Mouse (Mus musculus): ENCODE results near the gene Ccdc149.

Ccdc149 gene

DNA sequence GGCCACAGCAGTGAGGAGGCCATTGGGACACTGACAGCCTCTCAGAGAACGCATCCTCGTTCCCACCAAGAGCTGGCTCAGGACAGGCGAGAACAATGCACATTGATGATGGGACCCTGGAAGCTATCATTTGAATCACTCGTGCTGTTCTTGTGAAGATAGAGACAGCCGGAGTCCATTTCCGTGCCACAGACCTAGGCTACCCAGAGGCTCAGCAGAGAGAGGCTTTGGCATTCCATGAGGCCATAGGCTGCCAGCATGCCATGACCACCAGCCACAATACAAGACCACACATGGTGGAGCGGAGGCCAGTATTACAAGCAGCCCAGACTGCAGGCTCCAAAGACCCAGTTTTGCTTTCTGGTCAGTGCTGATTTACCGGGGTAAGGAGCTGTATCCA, 88.5 kb downstream of the Ccdc149 start:
- DNase-seq (ENCODE audit: extremely low read depth, low read depth, low spot score) = no peak

DNA sequence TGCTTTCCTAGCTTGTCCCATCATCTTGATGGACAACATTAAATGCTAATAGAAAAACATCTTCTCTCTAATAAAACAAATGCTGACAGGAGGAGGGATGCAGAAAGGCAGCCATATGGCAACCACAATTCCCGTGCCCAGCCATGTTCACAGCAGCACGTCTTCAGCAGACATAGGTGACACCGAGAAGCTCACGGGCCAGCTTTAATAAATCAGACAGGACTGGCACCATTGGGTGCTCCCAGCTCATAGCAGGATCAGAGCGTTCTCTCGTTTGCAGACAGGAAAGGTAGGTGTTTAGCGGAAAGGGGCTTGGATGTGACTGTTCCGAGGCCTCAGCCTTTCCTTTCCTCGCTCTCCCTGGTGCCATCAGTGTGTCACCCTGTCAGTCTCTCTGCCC, 95.5 kb downstream of the Ccdc149 start:
- DNase-seq (ENCODE audit: extremely low read depth, low read depth, low spot score) = no peak

GRCm38 (mm10) chr5:52370901-52371300, 100.4 kb downstream of the Ccdc149 start:
- DNase-seq (ENCODE audit: extremely low read depth, low read depth, low spot score) = no peak

GRCm38 (mm10) chr5:52367866-52368840, 103.2 kb downstream of the Ccdc149 start:
- DNase-seq (ENCODE audit: extremely low read depth, low read depth, low spot score) = no peak

- DNase-seq (ENCODE audit: extremely low read depth, low read depth, low spot score) = no peak
These were observed 104.7 kb downstream of the Ccdc149 start for GRCm38 (mm10) chr5:52366661-52367060.

GRCm38 (mm10) chr5:52365930-52366329, 105.4 kb downstream of the Ccdc149 start:
- no peak for DNase-seq (ENCODE audit: extremely low read depth, low read depth, low spot score)

DNA sequence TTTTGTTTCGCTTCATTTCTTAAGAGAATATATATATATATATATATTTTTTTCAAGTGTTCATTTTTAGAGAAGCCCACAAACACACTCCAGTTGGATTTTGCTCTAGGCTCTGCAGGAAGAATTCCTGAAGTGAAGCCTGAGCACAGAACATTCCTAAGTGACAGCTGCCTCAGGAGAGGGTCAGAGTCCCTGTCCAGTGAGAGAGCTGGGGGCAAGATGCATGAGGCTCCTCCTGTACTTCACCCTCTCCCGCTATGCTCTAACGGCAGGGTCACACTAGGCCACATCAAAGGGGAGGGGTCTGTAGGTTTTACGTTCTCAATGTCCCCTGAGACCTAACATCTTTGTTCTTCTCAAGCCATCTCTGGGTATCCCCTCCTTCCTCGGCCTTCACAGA, 106.8 kb downstream of the Ccdc149 start:
- no peak for DNase-seq (ENCODE audit: extremely low read depth, low read depth, low spot score)

GRCm38 (mm10) chr5:52363468-52364150, 107.7 kb downstream of the Ccdc149 start, which contains the start of gene Sod3:
Gene Sod3 (plus strand): TSS chr5:52363791.
- DNase-seq (ENCODE audit: extremely low read depth, low read depth, low spot score) = no peak

DNA sequence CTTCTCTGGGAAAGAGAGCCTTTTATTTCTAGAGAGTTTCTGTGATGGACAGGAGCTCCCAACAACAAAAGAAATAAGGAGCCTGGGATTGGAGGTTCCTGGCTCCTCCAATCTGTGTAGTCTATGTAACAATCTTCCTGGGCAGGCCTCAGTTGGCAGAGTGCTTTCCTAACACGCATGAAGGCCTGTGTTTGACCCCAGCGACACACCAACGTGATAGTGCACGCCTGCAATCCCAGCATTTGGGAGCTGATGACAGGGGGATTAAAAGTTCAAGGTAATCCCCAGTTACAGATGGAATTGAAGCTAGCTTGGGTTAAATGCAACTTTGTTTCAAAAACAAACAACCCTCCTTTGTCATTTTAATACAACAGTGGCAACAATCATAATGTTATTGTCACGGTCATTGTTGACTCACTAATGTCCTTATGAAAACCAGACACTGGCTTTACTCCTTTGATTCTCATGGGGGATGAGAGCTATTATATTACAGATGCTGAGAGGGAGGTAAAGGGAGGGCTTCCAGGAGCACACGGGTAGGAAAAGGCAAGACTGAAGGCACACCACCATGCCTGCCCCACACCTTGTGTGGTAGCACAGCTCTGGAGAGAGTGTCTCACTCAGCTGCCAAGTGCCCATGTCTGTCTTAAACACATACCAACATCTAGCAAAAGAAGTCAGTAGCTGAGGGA, 108.4 kb downstream of the Ccdc149 start:
- DNase-seq (ENCODE audit: extremely low read depth, low read depth, low spot score) = no peak

DNA sequence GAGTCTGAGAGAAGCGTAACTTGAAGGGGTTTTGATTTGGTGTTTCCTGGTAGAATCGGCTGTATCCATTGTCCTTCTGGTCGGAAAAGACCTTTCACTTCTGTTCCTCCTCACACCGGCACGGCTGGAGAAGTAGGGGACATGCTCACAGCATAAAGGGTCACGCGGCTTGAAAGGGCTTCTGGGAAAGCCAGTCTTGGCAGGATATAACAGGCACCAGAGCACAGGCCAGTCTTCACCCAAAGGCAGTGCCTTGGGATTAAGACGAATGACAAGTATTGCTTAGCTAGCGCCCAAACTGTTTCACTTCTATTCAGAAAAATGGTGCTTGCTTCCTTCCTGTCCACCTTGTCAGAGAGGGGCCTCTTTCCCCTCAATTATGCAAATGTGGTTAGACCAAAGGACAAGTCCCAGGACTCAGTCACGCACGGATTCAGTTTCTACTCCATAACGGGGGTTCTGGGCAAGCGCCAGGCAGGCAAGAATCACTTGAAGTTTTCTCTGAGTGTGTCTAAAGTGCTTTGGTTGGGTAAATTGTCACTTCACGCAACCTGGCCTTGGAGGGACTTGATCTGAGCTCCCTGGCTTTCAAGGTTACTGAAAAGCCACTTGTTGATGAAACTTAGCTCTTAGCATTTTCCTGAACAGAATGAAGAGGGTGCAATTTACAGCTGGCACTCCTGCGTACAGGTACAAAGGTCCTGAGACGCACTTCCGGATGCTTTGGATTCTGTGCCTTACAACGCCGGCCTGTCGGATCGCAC, 110.9 kb downstream of the Ccdc149 start:
- DNase-seq (ENCODE audit: extremely low read depth, low read depth, low spot score) = no peak

GRCm38 (mm10) chr5:52358120-52358519, 113.2 kb downstream of the Ccdc149 start:
- no peak for DNase-seq (ENCODE audit: extremely low read depth, low read depth, low spot score)

DNA sequence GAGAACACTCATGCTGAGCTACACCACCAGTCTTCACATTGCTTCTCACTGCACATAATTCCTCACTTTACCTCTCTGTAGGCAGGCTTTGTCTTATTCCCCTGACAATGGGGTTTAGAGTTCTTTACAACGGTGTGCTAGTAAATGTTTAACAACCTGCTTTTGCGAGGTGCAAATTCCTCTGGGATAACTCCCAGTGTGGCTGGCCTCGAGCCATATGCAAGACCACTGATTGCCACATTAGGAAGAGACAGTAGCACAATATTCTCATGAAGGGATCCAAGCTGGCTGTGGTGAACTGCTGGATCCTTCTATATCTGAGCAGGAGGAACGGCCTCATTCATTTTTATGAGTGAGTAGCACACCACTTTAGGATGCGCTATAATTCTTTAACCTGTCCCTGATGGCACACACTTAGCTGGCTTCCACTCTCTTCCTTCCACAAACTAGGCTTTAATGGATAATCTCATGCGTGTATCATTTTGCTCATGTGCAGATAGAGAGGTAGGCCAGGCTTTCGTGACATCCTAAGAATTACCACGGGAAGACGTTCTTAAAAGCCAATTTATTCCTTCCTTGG, 114.1 kb downstream of the Ccdc149 start:
- no peak for DNase-seq (ENCODE audit: extremely low read depth, low read depth, low spot score)

- no peak for DNase-seq (ENCODE audit: extremely low read depth, low read depth, low spot score)
These were observed 115.7 kb downstream of the Ccdc149 start for GRCm38 (mm10) chr5:52355612-52356011.

DNA sequence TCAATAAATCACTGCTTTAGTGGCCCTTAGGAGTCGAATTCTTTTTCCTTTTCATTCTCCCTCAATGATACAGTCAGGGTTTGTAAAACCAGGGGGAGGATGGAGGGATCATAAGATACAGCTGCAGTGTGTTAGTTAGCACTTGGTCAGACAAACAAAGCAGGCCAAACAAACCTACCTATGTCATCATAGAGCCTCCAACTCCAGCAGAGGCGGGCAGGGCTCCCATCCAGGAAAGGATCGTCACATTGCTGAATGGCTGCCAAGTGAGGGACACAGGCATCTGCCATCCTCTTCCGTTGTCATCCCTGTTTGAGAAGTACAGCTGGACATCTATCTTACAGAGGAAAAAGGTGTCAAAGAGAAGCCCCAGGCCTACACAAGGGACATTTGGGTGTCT, 116.9 kb downstream of the Ccdc149 start:
- DNase-seq (ENCODE audit: extremely low read depth, low read depth, low spot score) = no peak

GRCm38 (mm10) chr5:52352730-52353129, 118.6 kb downstream of the Ccdc149 start:
- no peak for DNase-seq (ENCODE audit: extremely low read depth, low read depth, low spot score)

GRCm38 (mm10) chr5:52351561-52351960, 119.8 kb downstream of the Ccdc149 start:
- DNase-seq (ENCODE audit: extremely low read depth, low read depth, low spot score) = no peak

- no peak for DNase-seq (ENCODE audit: extremely low read depth, low read depth, low spot score)
These were observed 120.9 kb downstream of the Ccdc149 start for GRCm38 (mm10) chr5:52350451-52350850.

- DNase-seq (ENCODE audit: extremely low read depth, low read depth, low spot score) = no peak
These were observed 124.4 kb downstream of the Ccdc149 start for GRCm38 (mm10) chr5:52346890-52347289.

- DNase-seq (ENCODE audit: extremely low read depth, low read depth, low spot score) = no peak
These were observed 132.2 kb downstream of the Ccdc149 start for GRCm38 (mm10) chr5:52339134-52339533.

GRCm38 (mm10) chr5:52335590-52335989, 135.7 kb downstream of the Ccdc149 start:
- no peak for DNase-seq (ENCODE audit: extremely low read depth, low read depth, low spot score)
